Mouse (Mus musculus) midbrain, embryonic 15.5 days (tissue): Measurements from ENCODE around the gene Selenoo. TPM values are rescaled to one million over a fixed set of nuclear protein-coding genes. Genes with fewer than 3 reads are reported as not detected.
A peak's percentile ranks its signal among the peaks of the same experiment; 100 is the strongest.

Experiments
- ATAC-seq: fragments of 200-750 bp; cut with Nextera tagmentation; replicated peaks from 2 replicates; pipeline ENCODE4 v1.8.0; 2017; ENCODE audit warnings: moderate TSS enrichment
- H3K27ac ChIP-seq: fragments of 300-500 bp; sonication (generic); 2 replicates; pipeline ENCODE4 v1.5.1; 2015; ENCODE audit warnings: mild to moderate bottlenecking, inconsistent platforms
- H3K27me3 ChIP-seq: fragments of 300-500 bp; sonication (generic); replicated peaks from 2 replicates; pipeline ENCODE4 v1.6.1; 2015; ENCODE audit warnings: inconsistent platforms
- H3K36me3 ChIP-seq: fragments of 300-500 bp; sonication (generic); replicated peaks from 2 replicates; pipeline ENCODE4 v1.6.1; 2015; ENCODE audit warnings: inconsistent platforms
- H3K4me1 ChIP-seq: fragments of 300-500 bp; sonication (generic); 2 replicates; pipeline ENCODE4 v1.6.1; 2015; ENCODE audit warnings: inconsistent platforms
- H3K4me2 ChIP-seq: fragments of 300-500 bp; sonication (generic); 2 replicates; pipeline ENCODE4 v1.6.1; 2015; ENCODE audit warnings: inconsistent platforms, mild to moderate bottlenecking, moderate library complexity
- H3K4me3 ChIP-seq: fragments of 300-500 bp; sonication (generic); 2 replicates; pipeline ENCODE4 v1.5.1; 2015; ENCODE audit warnings: mild to moderate bottlenecking, inconsistent platforms
- H3K9ac ChIP-seq: fragments of 300-500 bp; sonication (generic); 2 replicates; pipeline ENCODE4 v1.6.1; 2015; ENCODE audit warnings: mild to moderate bottlenecking, inconsistent platforms
- H3K9me3 ChIP-seq: fragments of 300-500 bp; sonication (generic); 2 replicates; pipeline ENCODE4 v1.6.1; 2016; ENCODE audit warnings: inconsistent platforms
- WGBS: fragments of 180-500 bp; shearing (Covaris S2); methylation state at CpG from one replicate; pipeline ENCODE4 v1.1.7; 2015; ENCODE audit warnings: mixed read lengths; 5-methylcytosine and 5-hydroxymethylcytosine counted together
- polyA plus RNA-seq: library from polyadenylated mRNA; unstranded; fragments of >200 nt; fragmentation: Nextera tagmentation; extraction: Ambion mirVana; gene quantifications from 2 replicates; pipeline ENCODE4 v1.2.1, GENCODE M21; 2015

Selenoo gene
- polyA plus RNA-seq, 1 experiment from 2014 or later, result 20.4 TPM

DNA sequence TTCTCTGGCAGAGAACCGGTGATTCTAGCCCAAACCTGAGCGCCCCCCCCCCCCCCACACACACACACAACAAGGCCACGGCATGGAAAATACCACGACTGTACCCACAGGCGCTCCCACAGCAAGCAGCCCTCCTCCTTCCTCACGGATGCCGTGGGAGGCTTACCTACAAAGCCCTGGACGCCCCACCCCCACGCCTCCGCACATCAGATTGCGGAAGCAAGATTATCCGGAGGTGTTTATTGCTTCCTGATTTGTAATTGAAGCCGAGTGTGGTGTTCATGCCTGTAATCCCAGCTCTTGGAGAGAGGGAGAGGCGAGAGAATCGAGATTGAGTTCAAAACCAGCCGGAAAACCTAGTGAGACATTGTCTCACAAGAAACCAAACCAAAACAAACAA is 58.1 kb downstream of the Selenoo start:
- 0 out of 2 replicates have a peak, but pooled peaks cover 4% of the 10 kb centered on the region for H3K36me3 ChIP-seq
- H3K9ac ChIP-seq, result peak overlapping the region; percentile 64
- H3K4me2 ChIP-seq, result peak overlapping the region; percentile 71
- H3K27me3 ChIP-seq, result no peaks in the 10 kb centered on the region
- H3K4me1 ChIP-seq, result peaks cover 40% of the 10 kb centered on the region
- 6% methylated on average over 16 of the region's 16 CpGs for WGBS
- H3K4me3 ChIP-seq, result peak overlapping the region; percentile 89
- H3K9me3 ChIP-seq, result no peaks in the 10 kb centered on the region
- ATAC-seq, result peak; percentile 7; the same call in 1 of the 2 replicates
- peak overlapping the region; percentile 84 for H3K27ac ChIP-seq

DNA sequence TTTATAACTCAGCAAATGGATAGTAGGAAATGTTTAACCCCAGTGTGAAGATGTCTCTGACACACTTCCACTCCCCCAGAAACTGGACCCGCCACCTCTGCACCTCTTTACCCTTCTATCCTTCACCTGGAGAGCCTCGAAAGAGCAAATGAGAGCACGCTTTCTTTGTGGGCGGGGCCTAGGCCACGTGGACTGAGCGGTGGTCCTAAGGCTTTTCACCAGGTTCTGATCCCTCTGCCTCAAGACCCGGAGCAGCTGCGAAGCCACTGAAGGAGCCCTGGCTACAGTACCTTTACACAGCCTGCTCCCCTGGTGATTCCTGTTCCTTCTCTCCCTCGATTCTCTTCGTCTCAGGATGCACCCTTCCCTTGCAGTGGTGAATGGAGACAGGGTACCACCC is 58.6 kb downstream of the Selenoo start:
- Histone ChIP-seq H3K27me3 (no peaks in the 10 kb centered on the region), H3K9me3 (no peaks in the 10 kb centered on the region), H3K4me3 (peak overlapping the region; percentile 89), H3K27ac (peak overlapping the region; percentile 84), H3K4me2 (peak overlapping the region; percentile 71), H3K4me1 (peaks cover 44% of the 10 kb centered on the region), H3K9ac (peak overlapping the region; percentile 93; the same call in 1 of the 2 replicates), H3K36me3 (0 out of 2 replicates have a peak, but pooled peaks cover 4% of the 10 kb centered on the region)
- WGBS, result 14% methylated on average over 10 of the region's 10 CpGs
- no peak for ATAC-seq

DNA sequence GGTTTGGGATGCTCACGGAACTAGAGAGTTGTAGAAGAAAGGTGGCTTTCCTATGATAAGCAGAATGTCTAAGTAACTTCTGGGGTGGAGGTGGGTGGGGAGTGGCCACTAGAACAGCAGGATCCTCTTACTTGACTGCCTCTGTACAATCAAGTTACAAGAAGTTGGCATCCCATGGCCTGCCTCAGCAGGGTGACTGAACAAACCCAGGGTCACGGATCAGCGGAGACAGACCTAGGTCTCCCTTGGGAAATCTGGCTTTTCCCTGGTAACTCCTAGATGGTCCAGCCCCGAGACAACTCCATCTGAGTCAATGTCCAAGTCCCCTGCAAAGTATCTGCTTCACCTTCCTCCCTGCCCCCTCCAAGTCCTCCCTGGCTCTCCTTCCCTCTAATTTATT is 59.0 kb downstream of the Selenoo start:
- Histone ChIP-seq H3K9me3 (no peaks in the 10 kb centered on the region), H3K4me2 (peak overlapping the region; percentile 71), H3K4me3 (peak overlapping the region; percentile 89), H3K36me3 (0 out of 2 replicates have a peak, but pooled peaks cover 4% of the 10 kb centered on the region), H3K27ac (0 out of 2 replicates have a peak overlapping the region, but pooled peaks have one; percentile 91), H3K27me3 (no peaks in the 10 kb centered on the region), H3K9ac (peak overlapping the region; percentile 93), H3K4me1 (peaks cover 46% of the 10 kb centered on the region)
- WGBS, result 37% methylated on average over 4 of the region's 4 CpGs
- no peak for ATAC-seq

DNA sequence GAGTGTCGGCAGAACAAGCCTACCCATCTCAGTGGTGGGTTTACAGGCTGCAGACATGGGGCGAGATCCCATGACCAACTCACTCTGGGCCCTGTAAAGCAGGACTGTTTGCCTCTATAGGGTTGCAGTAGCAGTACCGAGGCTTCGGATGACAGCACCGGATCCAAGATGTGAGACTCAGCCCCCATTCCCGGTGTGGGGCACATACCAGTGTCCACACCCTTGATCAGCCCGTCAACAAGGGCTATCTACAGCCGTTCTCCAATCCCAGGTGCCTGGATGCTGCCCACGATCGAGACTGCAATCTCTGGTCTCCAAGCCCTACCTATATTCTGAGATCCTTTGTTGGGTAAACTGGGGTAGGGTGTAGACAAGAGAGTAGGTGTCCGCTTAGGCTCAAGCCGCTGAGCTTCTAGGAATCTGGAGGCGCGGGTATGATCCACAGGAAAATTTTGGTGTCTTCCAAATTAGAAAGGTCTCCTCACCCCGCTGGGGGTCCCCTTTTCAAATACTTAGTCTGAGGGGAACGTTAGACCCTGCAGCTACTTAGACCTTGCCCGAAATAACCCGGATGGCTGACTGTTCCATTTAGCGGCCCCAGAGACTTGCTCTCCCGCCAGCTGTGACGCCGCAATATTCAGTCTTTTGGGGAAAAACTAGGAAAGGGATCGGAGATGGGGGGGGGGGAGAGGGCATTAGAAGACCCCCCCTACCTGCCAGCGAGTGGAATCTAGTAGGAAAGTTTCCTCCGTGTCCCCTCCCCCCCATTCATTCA is 59.8 kb downstream of the Selenoo start:
- H3K36me3 ChIP-seq, result peaks cover 6% of the 10 kb centered on the region; the same call in 1 of the 2 replicates
- WGBS, result 2% methylated on average over 25 of the region's 25 CpGs
- H3K9ac ChIP-seq, result peak overlapping the region; percentile 93
- peak overlapping the region; percentile 89 for H3K4me3 ChIP-seq
- ATAC-seq, result peak; percentile 2; the same call in 1 of the 2 replicates
- no peaks in the 10 kb centered on the region for H3K9me3 ChIP-seq
- H3K27ac ChIP-seq, result peak overlapping the region; percentile 91
- no peaks in the 10 kb centered on the region for H3K27me3 ChIP-seq
- H3K4me2 ChIP-seq, result peak overlapping the region; percentile 71
- H3K4me1 ChIP-seq, result peaks cover 46% of the 10 kb centered on the region

DNA sequence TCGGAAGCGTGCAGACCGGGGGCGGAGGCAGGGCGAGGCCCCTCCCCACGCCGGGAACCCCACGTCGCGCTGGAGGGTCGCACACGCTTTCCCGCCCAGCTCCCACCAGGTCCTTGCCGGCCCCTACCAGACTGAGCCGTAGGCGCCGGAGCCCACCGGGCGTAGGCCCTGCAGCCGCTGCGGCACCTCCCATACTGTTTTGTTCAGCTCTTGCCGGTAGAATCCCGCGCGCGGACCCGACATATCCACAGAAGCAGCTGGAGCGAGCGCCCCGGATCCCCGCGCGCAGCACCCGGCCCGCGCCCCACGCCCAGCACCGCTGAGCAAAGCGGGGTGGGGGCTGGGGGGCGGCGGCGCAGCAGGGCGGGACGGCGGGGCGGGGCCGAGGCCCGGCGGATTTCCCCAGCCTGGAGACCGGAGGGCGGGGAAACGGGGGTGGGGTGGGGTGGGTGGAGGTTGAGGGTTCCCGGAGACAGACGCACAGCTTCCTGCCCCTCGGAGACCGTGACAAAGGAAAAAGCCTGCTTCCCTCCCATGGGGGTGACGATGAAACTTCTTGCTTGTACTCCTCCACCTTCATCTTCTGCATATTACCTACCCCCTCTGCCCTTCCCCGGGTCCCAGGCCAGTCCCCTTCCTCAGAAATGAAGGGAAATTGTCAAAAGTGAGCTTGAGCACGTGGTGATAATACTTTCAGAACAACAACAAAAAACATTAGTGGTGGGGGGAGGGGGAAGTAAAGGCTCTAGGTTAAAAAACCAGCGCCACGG is 60.6 kb downstream of the Selenoo start, which contains the start of gene Mapk11:
Mapk11 (minus strand) TSS at position 358 of the 770 bp plus-strand sequence.
- peak within 1 kb of the TSS; percentile 89 for H3K4me3 ChIP-seq
- peak; percentile 66 for ATAC-seq
- peak within 1 kb of the TSS; percentile 91 for H3K27ac ChIP-seq
- WGBS, result under 1% methylated on average over 54 of the region's 61 CpGs
- peak within 1 kb of the TSS; percentile 93 for H3K9ac ChIP-seq
- peaks cover 7% of the 10 kb centered on the region; the same call in 1 of the 2 replicates for H3K36me3 ChIP-seq
- H3K4me2 ChIP-seq, result peak within 1 kb of the TSS; percentile 71
- peaks cover 46% of the 10 kb centered on the region for H3K4me1 ChIP-seq
- no peaks in the 10 kb centered on the region for H3K9me3 ChIP-seq
- no peaks in the 10 kb centered on the region for H3K27me3 ChIP-seq

Other genes with a start within 250 kb of the Selenoo start
- gene Pim3, start 226.9 kb upstream of the Selenoo start, polyA plus RNA-seq, result 69.0 and 72.4 TPM in 2 replicates
- 0.17 TPM in 2 replicates for gene Ttll8, start 134.7 kb upstream of the Selenoo start, polyA plus RNA-seq
- 14.8 and 15.5 TPM in 2 replicates for gene Mlc1, start 110.1 kb upstream of the Selenoo start, polyA plus RNA-seq
- not detected in 2 replicates for gene Mov10l1, start 106.2 kb upstream of the Selenoo start, polyA plus RNA-seq
- 8.5 and 9.1 TPM in 2 replicates for gene Panx2, start 29.4 kb upstream of the Selenoo start, polyA plus RNA-seq
- gene Trabd, start 14.0 kb upstream of the Selenoo start, polyA plus RNA-seq, result 39.3 and 40.2 TPM in 2 replicates
- 20.1 and 21.2 TPM in 2 replicates for gene Tubgcp6, start 34.0 kb downstream of the Selenoo start, polyA plus RNA-seq
- 27.0 and 31.4 TPM in 2 replicates for gene Hdac10, start 39.6 kb downstream of the Selenoo start, polyA plus RNA-seq
- 4.0 and 5.1 TPM in 2 replicates for gene Mapk12, start 51.6 kb downstream of the Selenoo start, polyA plus RNA-seq
- 30.8 and 32.5 TPM in 2 replicates for gene Mapk11, start 60.5 kb downstream of the Selenoo start, polyA plus RNA-seq
- gene Plxnb2, start 91.7 kb downstream of the Selenoo start, polyA plus RNA-seq, result 101 and 108 TPM in 2 replicates
- 117 and 123 TPM in 2 replicates for gene Dennd6b, start 107.4 kb downstream of the Selenoo start, polyA plus RNA-seq
- 83.2 and 89.8 TPM in 2 replicates for gene Ppp6r2, start 122.5 kb downstream of the Selenoo start, polyA plus RNA-seq
- gene Sbf1, start 226.2 kb downstream of the Selenoo start, polyA plus RNA-seq, result 106 and 112 TPM in 2 replicates
- gene Adm2, start 233.6 kb downstream of the Selenoo start, polyA plus RNA-seq, result not detected in 2 replicates
- not detected in 2 replicates for gene Miox, start 245.3 kb downstream of the Selenoo start, polyA plus RNA-seq